Mouse (Mus musculus): ENCODE measurements around the gene Catsperb. TPM values are rescaled to one million over a fixed set of nuclear protein-coding genes. Genes with fewer than 3 reads are reported as not detected.

Catsperb gene
- polyA plus RNA-seq, 1 experiment from 2014 or later = not detected

DNA sequence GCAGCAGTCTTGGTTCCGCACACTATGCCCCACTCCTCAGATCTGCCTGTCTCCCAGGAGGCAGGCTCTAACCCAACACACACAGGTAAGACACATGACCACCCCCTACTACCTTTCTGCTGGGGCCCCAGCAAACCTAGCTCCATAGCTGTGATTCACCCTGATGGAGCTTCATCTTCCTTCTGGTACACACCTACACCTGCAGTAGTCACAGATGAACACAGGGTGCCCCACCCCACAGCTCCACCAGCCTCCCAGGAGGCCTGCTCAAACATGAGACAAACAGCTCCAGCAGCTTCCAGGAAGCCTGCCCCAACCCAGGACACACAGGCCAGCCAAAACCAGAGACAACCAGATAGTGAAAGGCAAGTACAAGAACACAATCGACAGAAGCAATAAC is 263.0 kb downstream of the Catsperb start:
- no peaks in the 10 kb centered on the region for H3K4me1 ChIP-seq (ENCODE audit: control insufficient read depth, insufficient read depth, low read length)
- 92% methylated on average over 2 of the region's 2 CpGs for WGBS

More for the DNA sequence above, 263.0 kb downstream of the Catsperb start:
- ATAC-seq (ENCODE audit: insufficient number of reproducible peaks, low FRiP score, low TSS enrichment, low read depth) = no peak
- Histone ChIP-seq H3K4me3 (ENCODE audit: low read depth, low read length) (no peak overlapping the region), H3K36me3 (ENCODE audit: control insufficient read depth, insufficient read depth, low read length) (no peaks in the 10 kb centered on the region), H3K9me3 (ENCODE audit: control insufficient read depth, low read length) (no peaks in the 10 kb centered on the region), H3K9ac (ENCODE audit: low read length) (no peak overlapping the region), H3K4me2 (ENCODE audit: low read depth, severe bottlenecking) (no peak overlapping the region), H3K27me3 (ENCODE audit: control insufficient read depth, insufficient read depth, low read length) (no peaks in the 10 kb centered on the region), H3K27ac (replicated peaks; ENCODE audit: low read depth, low read length) (no peak overlapping the region)
- no peak for DNase-seq (ENCODE audit: low spot score)

Small RNA genes within 50 kb of the gene (microRNA-seq; reads per million reads assigned to microRNA genes)
- not detected for gene Gm24542
